Mouse (Mus musculus): ENCODE results near the gene Sergef.

GRCm38 (mm10) chr7:46466422-46466981 is 173.1 kb downstream of the Sergef start:
- TF ChIP-seq CTCF (IDR thresholded peaks at IDR 0.05; ENCODE audit: borderline replicate concordance, insufficient read depth, low read length), result no peak
- TF ChIP-seq POLR2A (IDR thresholded peaks at IDR 0.05; ENCODE audit: low read depth, low read length), result no peak
